Mouse (Mus musculus) thymus, postnatal 0 days (tissue): ENCODE data around the gene Ssh2. TPM values are rescaled to one million over a fixed set of nuclear protein-coding genes. Genes with fewer than 3 reads are reported as not detected.
A peak's percentile ranks its signal among the peaks of the same experiment; 100 is the strongest.

Source experiments
- DNase-seq: peaks from one replicate; pipeline ENCODE4 v3.0.0-alpha.2; 2015; ENCODE audit warnings: low spot score
- polyA plus RNA-seq: library from polyadenylated mRNA; unstranded; fragments of >200 nt; fragmentation: Nextera tagmentation; extraction: Ambion mirVana; gene quantifications from 2 replicates; pipeline ENCODE4 v1.2.1, GENCODE M21; 2015

The Ssh2 gene
- polyA plus RNA-seq, 1 experiment from 2014 or later: 14.7 TPM

DNA sequence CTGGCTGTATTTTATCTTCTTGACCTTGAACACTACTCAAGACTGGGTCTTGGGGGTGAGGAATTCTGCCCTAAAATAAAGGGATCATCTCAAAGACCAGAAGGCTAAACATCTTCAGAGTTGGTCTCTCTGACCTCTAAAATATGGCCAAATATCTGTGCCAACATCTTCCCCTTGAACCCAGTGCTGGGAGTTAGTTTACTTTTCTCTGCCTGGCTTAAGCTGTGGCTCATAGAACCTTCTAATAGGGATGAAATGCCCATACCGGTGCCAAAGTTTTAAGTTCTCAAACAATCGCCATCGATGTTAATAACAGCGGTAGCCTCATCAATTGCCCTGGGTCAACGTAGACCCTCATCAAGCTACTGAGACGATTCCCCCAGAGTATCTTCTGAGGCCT lies 245.8 kb downstream of the Ssh2 start:
- no peak for DNase-seq

DNA sequence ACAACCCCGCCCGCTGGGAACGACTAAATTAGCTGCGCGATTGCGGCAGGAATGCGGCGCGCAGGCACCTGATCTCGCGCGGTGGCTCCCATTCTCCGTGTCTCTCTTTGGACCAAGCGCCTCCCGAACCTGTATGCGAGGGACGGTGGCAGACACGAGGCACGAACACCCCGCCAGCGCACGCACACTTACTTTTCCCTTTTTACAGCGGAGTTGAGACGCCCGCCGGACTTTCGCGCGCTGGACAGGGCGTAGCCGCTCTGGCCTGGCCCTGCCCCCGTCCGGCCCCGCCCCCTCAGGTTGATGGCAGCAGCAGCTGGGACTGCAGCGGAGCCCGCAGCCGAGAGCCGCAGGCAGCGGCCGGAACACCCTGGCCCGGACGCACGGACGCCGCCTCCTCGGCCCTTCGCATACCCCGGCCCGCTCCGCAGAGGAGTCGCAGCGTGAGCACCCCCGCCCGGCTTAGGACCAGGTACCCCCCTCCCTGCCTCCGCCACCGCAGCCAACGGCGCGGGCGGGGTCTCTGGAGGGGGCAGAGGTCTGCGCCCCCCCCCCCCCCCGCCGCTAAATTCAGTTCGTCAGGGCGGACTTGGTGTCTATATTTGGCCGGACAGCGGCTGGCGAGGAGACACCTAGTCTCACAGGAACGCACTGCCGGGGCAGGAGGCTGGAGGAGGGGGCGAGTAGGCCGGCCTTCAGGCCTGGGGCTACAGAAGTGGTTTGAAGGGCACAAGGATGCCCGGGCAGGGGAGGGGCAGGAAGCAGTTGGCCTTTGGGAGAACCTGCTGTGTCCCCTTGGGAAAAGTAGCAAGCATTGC lies 246.4 kb downstream of the Ssh2 start, which contains the start of gene Coro6:
Coro6 (plus strand) TSS at position 129 of the 818 bp plus-strand sequence.
- no peak for DNase-seq

DNA sequence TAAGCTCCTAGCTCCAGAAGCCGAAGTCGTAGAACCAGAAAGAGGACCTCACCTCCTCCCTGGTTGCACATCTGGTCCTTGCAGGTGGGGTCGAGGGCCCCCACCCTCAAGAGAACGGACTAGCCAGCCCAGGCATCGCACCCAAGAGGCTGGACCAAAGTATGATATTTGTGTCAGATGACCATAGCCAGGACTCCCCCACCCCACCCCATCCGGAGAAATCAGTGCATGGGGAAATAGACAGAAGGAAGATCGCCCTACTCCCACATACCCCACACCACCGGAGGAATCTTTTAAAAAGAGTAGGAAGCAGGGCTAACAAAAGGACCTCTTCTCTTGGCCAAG lies 247.0 kb downstream of the Ssh2 start:
- DNase-seq: no peak

DNA sequence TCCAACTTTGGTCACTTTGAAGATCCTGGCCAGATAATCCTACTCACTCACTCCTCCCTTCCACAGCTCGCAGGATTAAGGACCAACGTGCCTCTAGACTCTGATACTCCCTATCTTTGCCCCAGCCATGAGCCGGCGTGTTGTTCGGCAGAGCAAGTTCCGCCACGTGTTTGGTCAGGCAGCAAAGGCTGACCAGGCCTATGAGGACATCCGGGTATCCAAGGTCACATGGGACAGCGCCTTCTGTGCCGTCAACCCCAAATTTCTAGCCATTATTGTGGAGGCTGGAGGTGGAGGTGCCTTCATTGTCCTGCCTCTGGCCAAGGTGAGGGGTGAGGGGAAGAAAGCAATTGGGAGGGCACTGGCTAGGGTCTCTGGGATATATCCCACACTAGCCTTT lies 247.7 kb downstream of the Ssh2 start:
- DNase-seq: no peak

DNA sequence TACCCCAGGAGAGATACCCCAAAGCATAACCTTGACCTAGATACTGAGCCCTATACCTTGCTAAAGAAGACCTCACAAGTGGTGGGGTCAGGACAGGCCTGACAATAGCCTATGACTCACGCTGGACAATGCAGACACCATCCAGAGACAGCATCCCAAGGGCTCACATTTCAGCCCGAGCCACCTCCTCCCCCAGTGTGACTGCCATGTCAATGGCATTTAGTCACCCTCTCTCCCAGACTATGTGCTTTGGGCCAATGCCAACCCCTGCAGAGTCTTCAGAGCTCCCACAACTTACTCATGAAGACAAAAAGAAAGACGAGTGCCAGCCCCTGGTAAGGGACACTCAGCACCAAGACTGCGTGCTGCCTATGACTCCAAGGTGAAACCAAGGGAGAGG lies 248.6 kb downstream of the Ssh2 start:
- no peak for DNase-seq

DNA sequence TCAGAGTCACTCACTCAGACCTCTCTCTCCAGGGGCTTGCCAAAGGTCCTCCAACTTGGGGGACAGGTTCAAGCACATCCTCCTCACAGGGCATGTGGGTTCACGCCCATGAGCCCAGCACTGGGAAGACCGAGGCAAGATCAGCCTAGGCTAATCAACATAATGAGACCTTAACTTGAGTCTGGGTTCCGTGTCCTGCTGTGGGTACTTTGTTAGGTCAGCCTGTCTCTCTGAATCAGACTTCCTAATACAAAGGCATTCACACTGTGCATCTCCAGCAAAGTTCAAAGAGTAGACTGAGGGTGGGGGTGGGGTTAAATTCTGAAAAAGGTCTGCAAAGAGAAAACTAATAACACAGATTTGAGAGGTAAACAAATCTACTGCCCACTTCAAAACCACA lies 249.0 kb downstream of the Ssh2 start:
- DNase-seq: no peak

DNA sequence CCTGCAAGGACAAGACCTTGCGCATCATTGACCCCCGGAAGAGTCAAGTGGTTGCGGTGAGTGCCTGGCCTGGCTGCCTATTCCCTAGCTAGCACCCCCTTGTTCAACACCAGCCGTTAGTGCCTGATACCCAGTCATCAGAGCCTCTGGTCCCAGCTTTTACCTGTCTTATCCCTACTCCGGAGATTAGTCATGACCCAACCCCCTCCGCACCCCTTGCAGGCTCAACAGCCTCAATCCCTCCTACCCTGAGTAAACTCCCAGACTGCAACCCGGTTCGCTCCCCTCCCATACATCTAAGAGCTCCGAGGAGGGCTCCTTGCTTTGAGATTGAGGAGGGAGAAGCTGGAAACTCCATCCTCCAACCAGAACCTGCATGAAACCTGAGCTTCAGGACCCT lies 250.5 kb downstream of the Ssh2 start:
- no peak for DNase-seq

DNA sequence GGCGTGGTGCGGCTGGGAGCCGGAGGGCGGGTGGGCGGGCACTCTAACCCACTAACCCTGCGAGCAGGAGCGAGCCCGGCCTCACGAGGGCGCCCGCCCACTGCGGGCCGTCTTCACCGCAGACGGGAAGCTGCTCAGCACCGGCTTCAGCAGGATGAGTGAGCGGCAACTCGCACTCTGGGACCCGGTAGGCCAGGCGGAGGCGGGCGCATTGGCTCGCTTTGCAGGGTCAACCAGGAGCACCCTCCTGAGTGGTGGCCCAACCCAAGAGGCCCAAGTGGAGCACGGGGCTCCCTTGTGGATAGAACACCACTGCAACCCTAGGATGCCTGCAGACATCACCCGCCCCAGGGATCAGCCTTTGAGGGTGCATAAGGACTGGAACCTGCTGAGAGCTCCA lies 251.1 kb downstream of the Ssh2 start:
- DNase-seq: peak; percentile 84

DNA sequence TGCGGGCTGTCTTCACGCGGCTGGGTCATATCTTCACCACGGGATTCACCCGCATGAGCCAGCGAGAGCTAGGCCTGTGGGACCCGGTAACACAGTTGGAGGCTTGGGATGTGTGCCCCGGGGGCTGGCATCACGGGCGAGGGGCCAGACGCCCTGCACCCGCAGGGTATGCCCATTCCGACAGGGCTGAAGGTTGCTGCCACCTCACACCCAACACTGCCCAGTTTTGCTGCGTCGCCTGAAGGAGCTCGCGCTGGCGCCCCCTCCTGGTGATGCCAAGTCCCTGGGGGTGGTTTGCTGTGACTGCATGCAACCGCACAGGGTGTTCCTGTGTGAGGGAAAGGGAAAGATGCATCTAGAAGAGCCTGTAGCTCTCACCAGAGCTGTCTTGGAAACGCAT lies 251.7 kb downstream of the Ssh2 start:
- peak; percentile 86 for DNase-seq

DNA sequence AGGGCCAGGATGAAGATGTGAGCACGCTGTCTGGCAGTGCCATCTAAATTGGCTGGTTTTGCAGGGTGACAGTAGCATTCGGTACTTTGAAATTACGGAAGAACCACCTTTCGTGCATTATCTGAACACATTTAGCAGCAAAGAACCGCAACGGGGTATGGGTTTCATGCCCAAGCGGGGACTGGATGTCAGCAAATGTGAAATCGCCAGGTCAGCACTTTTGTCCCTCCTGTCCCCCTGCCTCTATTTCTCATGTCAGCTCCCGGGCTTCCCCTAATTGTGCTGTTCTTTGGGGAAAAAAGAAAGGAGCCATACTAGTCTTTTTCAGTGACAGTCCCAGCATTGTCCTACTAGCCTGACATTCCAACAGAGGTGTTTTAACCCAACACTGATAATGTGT lies 252.3 kb downstream of the Ssh2 start:
- DNase-seq: no peak

DNA sequence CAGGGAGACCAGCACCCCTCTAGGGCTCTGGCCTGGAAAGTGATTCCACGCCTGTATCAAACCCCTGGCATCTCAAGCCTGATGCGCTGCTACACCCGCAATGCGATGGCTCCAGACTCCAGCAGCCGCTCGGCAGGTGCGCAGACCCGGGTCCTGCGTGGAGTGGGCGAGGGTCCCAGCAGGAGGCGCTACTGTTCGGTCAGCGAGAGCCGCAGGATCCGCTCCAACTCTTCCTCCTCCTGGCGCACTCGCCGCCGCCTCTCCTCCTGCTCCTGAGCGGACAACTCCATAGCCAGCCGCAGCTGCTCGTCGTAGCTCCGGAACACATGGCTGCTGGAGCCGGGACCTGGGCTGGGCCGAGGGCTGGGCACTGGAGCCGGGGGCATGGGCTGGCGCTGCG lies 255.3 kb downstream of the Ssh2 start:
- DNase-seq: no peak

DNA sequence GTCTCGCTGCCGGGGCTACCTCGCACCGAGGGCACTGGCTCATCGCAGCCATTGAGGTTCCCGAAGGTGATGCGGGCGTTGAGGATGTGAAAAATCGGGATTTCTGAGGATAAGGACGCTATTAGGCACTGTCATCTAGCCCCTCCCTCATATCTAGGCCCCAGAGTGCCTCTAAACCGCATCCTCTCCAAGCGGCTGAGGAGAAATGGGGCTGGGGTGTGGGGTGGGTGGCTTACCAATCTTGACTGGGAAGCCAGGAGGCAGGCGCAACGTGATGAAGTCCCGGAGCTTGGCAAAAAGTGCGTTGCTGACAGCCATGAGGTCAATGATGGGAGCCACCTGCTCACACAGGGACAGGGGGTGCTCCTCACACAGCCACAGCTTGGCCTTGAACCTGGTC lies 256.7 kb downstream of the Ssh2 start:
- no peak for DNase-seq

DNA sequence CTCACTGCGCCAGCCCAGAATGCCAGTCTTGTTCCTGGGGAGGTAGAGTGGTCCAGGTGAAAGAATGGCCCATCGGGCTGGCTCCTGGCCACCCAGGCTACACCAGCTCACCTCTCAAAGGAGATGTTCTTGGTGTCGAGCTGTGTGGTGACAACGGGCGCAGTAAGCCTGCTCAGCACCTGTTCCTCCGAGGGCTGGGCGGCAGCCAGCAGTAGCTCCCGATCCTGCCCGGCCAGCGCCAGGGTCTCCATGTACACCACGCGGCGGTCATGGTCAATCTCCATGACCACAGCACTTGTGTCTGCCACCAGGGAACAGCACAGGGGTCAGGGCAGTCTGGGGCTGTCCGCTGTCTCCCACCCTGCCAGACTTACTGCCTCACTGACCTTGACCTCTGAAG lies 260.1 kb downstream of the Ssh2 start:
- DNase-seq: no peak

DNA sequence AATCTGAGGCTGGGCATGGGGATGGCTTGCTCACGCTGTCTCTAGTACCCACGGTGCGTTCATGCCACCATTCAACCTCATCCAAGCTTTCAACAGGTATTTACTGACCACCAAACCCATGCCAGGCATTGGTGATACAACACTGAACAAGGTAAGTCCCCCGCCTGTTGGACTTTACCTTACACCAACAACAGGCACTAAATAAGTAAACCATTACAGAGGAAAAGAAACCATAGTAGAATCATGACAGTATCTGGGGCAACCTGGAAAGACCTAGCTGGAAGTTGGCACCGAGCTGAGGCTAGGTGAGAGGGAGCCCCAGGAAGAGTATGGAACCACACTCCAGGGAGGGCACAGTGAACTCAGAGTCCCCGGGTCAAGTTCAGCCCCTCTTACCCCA lies 260.8 kb downstream of the Ssh2 start:
- DNase-seq: no peak

DNA sequence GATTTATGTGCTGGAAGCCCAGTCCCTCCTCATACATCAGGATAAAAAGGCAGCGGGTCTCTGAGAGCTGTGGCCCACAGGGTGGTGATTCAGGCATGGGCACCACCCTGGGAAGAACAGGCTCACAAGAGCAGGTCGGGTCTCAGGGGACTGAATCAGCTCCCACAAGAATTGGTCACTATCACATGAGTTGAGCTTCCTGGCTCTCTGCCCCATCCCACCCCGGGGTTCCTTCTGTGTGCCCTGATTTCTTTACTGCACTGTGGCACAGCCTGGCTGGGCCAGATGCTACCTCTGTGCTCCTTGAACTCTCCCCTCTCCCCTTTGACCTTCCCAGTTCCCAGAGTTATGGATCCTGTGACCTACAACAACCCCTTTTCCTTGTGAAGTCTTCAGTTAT lies 267.0 kb downstream of the Ssh2 start:
- no peak for DNase-seq

DNA sequence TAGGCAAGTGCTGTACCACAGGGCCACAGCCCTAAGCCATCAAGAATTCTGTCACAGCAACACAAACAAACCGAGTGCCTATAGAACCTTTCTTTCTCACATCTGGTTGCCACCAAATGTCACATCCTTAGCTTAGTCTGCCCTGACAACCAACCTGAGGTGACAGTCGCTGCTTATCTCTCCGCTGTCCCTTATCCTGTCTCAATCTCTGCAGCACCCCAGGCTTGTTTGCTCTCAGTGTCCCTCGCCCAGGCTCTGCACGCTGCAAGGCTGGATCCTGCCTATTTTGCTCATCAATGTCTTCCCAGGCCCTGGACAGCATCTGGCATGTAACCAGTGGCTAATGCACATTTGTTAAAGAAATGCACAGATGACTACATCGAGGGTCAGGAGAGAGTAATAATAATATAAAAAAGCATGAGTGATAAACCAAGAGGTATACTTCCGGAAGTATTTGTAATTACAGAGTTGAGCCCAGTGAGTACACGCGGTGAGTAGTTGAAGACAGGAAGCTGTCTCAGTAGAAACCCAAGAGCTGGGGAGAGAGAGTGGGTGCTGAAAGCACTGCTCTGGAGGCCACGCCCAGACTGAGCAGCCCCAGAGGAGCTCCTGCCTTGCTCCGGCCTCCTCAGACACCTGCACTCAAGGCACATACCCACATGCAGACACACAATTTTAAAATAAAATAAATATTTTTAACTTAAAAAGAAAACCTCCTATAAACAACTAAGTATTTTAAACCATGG lies 267.6 kb downstream of the Ssh2 start:
- peak; percentile 77 for DNase-seq

DNA sequence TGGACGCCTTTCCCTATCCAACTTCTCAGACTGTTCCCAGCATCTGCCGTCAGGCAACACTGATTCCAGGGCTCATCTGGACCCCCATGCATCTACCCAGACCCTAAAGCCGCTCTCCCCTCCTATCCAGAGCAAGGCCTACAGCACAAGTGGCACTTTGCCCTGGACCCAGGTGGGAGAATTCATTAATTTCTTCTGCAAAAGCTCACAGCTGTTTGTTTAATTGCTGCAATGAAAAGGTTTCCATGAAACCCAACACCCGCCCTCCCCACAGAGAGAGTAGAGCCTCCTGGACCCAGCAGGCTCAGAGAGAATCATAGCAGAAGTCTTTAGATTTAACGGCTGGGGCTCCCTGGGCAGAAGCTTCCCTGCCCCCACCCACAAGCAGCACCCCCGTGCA lies 269.1 kb downstream of the Ssh2 start:
- no peak for DNase-seq

DNA sequence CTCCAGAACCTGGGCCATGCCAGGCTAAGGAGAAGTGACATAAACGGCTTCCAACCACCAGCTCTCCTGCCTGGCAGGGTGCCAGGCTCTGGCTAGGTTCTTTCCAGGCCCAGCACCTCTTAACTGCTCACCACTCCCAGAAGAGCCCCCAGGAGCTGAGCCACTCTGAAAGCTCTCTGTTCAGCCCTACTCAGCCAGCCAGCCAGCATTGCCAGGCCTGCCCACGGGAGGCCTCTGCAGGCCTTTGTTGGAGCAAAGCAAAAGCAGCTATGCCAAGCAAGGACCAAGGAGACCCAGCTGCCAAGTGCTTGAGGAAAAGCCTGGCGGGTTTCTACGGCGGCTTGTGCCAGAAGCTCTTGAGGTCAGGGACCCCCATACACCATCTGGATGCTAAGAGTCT lies 270.7 kb downstream of the Ssh2 start:
- DNase-seq: no peak

DNA sequence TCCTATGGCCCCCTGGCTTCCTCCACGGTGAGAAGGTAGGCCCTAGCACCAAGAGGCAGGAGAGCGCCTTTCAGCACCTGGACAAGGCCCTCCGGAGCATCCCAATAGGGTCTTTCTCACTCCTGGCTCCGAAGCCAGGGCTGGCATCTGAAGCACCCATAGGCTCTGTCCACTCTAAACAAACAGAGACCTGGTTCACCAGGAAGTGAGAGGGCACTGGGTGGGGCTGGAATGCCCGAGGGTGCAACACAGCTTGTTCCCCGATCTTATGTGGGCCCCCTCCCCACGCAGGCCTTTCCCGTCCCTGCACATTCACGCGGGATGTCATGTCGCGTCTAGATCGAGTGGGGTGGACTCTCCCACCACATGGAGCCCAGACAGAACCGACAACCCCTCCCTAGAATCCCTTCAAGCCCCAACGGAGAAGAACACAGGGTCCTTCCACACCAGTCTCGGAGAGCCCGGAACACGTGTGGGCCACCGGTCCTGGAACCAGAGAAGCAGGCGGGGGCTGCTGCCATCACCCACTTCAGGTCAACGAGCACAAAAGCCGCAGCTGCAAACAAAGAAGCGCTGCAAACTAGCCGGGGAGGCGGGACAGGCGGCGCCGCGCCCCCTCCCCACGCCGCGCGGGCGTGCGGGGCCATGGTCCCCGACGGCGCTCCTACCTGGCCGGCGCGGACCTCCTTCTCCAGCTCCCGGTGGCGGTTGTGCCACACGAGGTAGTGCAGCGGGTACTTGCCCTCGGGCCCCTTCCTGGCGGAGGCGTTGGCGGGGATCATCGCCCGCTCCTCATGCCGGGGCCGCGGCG lies 272.9 kb downstream of the Ssh2 start:
- DNase-seq: peak; percentile 31

DNA sequence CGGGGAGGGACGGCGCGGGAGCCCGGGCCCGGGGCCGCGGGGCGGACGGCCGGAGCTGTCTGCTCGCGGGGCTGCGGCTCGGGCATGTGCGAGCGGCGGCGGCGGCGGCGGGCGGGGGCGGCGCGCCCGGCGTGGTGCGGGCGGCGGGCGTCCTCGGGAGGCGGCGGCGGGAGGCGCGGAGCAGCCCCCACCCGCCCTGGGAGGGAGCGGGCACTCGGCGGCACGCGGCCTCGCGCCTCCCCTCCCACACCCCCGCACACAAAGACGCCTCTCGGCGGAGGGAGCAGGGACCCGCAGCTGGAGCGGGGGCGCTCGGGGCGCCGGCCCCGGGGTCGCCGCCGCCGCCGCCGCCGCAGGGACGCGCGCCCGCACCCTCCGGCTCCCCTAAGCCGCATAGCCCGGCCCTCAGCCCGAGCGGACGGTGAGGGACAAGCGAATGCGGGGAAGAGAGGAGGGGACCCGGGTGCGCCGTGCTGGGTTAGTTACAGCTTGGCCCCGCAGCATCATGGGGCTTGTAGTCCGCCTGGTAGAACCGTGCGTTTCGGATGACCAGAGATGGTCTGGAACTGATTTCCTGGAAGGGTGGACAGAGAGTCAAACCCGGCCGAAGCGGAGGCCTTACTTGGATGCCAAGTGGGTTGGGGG lies 273.6 kb downstream of the Ssh2 start, which contains the start of gene Ankrd13b:
Ankrd13b (minus strand) TSS at position 88 of the 645 bp plus-strand sequence.
- peak; percentile 35 for DNase-seq

DNA sequence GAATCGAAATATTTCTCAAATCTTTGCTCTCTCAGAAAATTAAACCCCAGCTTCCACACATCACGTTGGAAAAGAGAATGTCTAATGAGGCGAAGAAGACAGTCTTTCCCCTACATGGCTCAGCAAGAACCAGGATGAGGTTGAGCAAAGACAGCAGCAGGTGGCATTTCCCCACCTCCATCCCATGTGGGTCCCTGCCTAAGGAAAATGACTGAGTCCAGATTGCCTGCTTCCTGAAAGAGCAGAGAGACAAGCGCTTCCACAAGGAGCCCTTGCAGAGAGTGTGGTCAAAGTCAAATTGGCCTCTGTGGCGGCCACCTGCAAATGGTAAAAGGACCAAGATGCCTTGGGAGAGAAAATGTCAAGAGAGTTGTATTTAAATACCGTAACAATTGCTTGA lies 274.4 kb downstream of the Ssh2 start:
- no peak for DNase-seq

DNA sequence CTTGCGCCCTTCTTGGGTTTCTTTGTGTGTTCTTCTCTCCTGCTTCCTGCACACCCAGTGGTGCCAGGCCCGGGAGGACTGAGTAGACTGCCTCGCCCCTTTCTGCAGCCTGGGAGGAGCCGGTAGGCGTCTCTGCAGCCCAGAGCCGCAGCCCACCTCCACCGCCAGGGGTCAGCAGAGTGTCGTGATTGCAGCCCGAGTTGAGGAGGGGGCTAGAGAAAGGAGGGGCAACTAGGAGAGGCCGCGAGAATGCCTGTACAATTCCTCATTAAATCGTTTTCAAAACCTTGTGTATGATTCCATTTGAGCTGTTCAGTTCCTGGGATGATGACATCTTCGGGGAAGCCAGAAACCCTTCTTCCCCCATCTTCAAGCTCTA lies 275.0 kb downstream of the Ssh2 start:
- peak; percentile 92 for DNase-seq
